Mouse (Mus musculus) lung, adult 2 months (tissue): ENCODE data around the gene Stox2. TPM values are rescaled to one million over a fixed set of nuclear protein-coding genes. Genes with fewer than 3 reads are reported as not detected.

Source experiments
- DNase-seq: peaks from one replicate; pipeline ENCODE4 v3.0.0; 2022
- H3K4me1 ChIP-seq: fragments of 200-500 bp; 2 replicates; pipeline ENCODE4 v1.6.1; 2011; ENCODE audit warnings: low read length; ENCODE audit not compliant: control insufficient read depth, insufficient read depth
- H3K4me3 ChIP-seq: fragments of 200-500 bp; replicated peaks from 2 replicates; pipeline ENCODE3; 2011; ENCODE audit warnings: low read depth, mild to moderate bottlenecking, control low read depth, low read length; ENCODE audit errors: extremely low read depth
- CTCF ChIP-seq: fragments of 200-500 bp; IDR thresholded peaks from 2 replicates; pipeline ENCODE4 v1.5.1; 2011; ENCODE audit warnings: mild to moderate bottlenecking, low read length, control low read depth; ENCODE audit not compliant: insufficient read depth
- POLR2A ChIP-seq: fragments of 200-500 bp; IDR thresholded peaks from 2 replicates; pipeline ENCODE4 v1.6.1; 2011; ENCODE audit warnings: low read depth, mild to moderate bottlenecking, control low read depth, low read length, borderline replicate concordance; ENCODE audit errors: extremely low read depth
- WGBS: fragments of 180-500 bp; shearing (Covaris S2); methylation state at CpG from one replicate; pipeline ENCODE4 v1.1.7; 2018; 5-methylcytosine and 5-hydroxymethylcytosine counted together
- polyA plus RNA-seq: library from polyadenylated mRNA; depleted of rRNA; stranded (reverse); fragments of >200 nt; gene quantifications from 2 replicates; pipeline ENCODE4 v1.2.3, GENCODE M21; 2012; rRNA removed

Gene Stox2
- polyA plus RNA-seq, 1 experiment = 3.8 TPM

- DNase-seq = no peak
- Histone ChIP-seq H3K4me1 (peaks cover 3% of the 10 kb centered on the region; the same call in 1 of the 2 replicates), H3K4me3 (no peak overlapping the region)
- TF ChIP-seq POLR2A = no peak
- TF ChIP-seq CTCF = no peak
- WGBS = 89% methylated on average over 3 of the region's 3 CpGs
Observed at GRCm38 (mm10) chr8:47133381-47133780, 312.8 kb downstream of the Stox2 start.

Other genes starting within 250 kb of the Stox2 start
- gene Trappc11, start 87.1 kb upstream of the Stox2 start, polyA plus RNA-seq = 18.4 and 22.0 TPM in 2 replicates
- 12.1 and 12.3 TPM in 2 replicates for gene Rwdd4a, start 87.3 kb upstream of the Stox2 start, polyA plus RNA-seq
- 2.1 and 6.4 TPM in 2 replicates for gene Ing2, start 229.2 kb upstream of the Stox2 start, polyA plus RNA-seq